Mouse (Mus musculus): ENCODE results near the gene Ccdc130. TPM values are rescaled to one million over a fixed set of nuclear protein-coding genes. Genes with fewer than 3 reads are reported as not detected.

The Ccdc130 gene
- polyA plus RNA-seq, 1 experiment from 2014 or later = 21.6 TPM

MicroRNAs encoded within 50 kb of the gene (microRNA counts, 519-probe panel; counts per million panel counts)
- microRNA mmu-miR-23a (4,568 counts per million, percentile 71 among the panel's probes with 10 or more counts), microRNA mmu-miR-27a (5,489 counts per million, percentile 89 among the panel's probes with 10 or more counts)

Small RNAs within 50 kb of the gene (microRNA-seq; reads per million reads assigned to microRNA genes)
- gene Mir23a = 9,461 reads per million, percentile 94 among the genes with 10 or more reads in this experiment
- gene Mir24-2 = not detected
- 201 reads per million, percentile 58 among the genes with 10 or more reads in this experiment for gene Mir27a
- gene Mir3074-2 = not detected

Other genes with a start within 250 kb of the Ccdc130 start
- 1.1 and 2.1 TPM in 2 replicates for gene Palm3, start 248.9 kb downstream of the Ccdc130 start, polyA plus RNA-seq (2014; fragmentation: Nextera tagmentation; extraction: Ambion mirVana)
- 0.20 and 0.27 TPM in 2 replicates for gene Il27ra, start 227.8 kb downstream of the Ccdc130 start, polyA plus RNA-seq (2014; fragmentation: Nextera tagmentation; extraction: Ambion mirVana)
- gene Rln3, start 225.4 kb downstream of the Ccdc130 start, polyA plus RNA-seq (2014; fragmentation: Nextera tagmentation; extraction: Ambion mirVana) = not detected in 2 replicates
- gene Gm10643, start 205.2 kb downstream of the Ccdc130 start, polyA plus RNA-seq (2014; fragmentation: Nextera tagmentation; extraction: Ambion mirVana) = 1.2 and 1.3 TPM in 2 replicates
- gene Rfx1, start 203.5 kb downstream of the Ccdc130 start, polyA plus RNA-seq (2014; fragmentation: Nextera tagmentation; extraction: Ambion mirVana) = 11.9 and 12.9 TPM in 2 replicates
- gene Dcaf15, start 165.6 kb downstream of the Ccdc130 start, polyA plus RNA-seq (2014; fragmentation: Nextera tagmentation; extraction: Ambion mirVana) = 13.4 and 15.2 TPM in 2 replicates
- gene Podnl1, start 144.4 kb downstream of the Ccdc130 start, polyA plus RNA-seq (2014; fragmentation: Nextera tagmentation; extraction: Ambion mirVana) = 0.10 and 0.17 TPM in 2 replicates
- 15.2 and 15.7 TPM in 2 replicates for gene Cc2d1a, start 122.4 kb downstream of the Ccdc130 start, polyA plus RNA-seq (2014; fragmentation: Nextera tagmentation; extraction: Ambion mirVana)
- gene 4930432K21Rik, start 122.4 kb downstream of the Ccdc130 start, polyA plus RNA-seq (2014; fragmentation: Nextera tagmentation; extraction: Ambion mirVana) = 0.61 and 0.89 TPM in 2 replicates
- 4.3 and 4.9 TPM in 2 replicates for gene Nanos3, start 85.2 kb downstream of the Ccdc130 start, polyA plus RNA-seq (2014; fragmentation: Nextera tagmentation; extraction: Ambion mirVana)
- gene Zswim4, start 33.3 kb downstream of the Ccdc130 start, polyA plus RNA-seq (2014; fragmentation: Nextera tagmentation; extraction: Ambion mirVana) = 23.9 and 24.5 TPM in 2 replicates
- gene D8Ertd738e, start 20.7 kb downstream of the Ccdc130 start, polyA plus RNA-seq (2014; fragmentation: Nextera tagmentation; extraction: Ambion mirVana) = 361 and 375 TPM in 2 replicates
- gene Mri1, start 13.1 kb downstream of the Ccdc130 start, polyA plus RNA-seq (2014; fragmentation: Nextera tagmentation; extraction: Ambion mirVana) = 56.0 and 61.4 TPM in 2 replicates
- 5.3 and 9.1 TPM in 2 replicates for gene Cacna1a, start 118.1 kb upstream of the Ccdc130 start, polyA plus RNA-seq (2014; fragmentation: Nextera tagmentation; extraction: Ambion mirVana)

Data from limb, embryonic 11.5 days (tissue).